Mouse (Mus musculus): Measurements from ENCODE around the gene Cks2.
A peak's percentile ranks its signal among the peaks of the same experiment; 100 is the strongest.

GRCm38 (mm10) chr13:51609231-51609630, 35.8 kb upstream of the Cks2 start:
- TF ChIP-seq CTCF (IDR thresholded peaks at IDR 0.05) (peak; percentile 24), EP300 (IDR thresholded peaks at IDR 0.05; ENCODE audit: insufficient read depth, low read depth, low read length) (no peak)
